Mouse (Mus musculus): ENCODE data around the gene Amtn. TPM values are rescaled to one million over a fixed set of nuclear protein-coding genes. Genes with fewer than 3 reads are reported as not detected.
"Not testable (repeated sequence)": the region's sequence is repeated elsewhere in the genome, so short reads cannot be mapped to it uniquely, and the experiment has no call there.

Gene Amtn
- polyA plus RNA-seq, 1 experiment from 2014 or later: not detected

DNA sequence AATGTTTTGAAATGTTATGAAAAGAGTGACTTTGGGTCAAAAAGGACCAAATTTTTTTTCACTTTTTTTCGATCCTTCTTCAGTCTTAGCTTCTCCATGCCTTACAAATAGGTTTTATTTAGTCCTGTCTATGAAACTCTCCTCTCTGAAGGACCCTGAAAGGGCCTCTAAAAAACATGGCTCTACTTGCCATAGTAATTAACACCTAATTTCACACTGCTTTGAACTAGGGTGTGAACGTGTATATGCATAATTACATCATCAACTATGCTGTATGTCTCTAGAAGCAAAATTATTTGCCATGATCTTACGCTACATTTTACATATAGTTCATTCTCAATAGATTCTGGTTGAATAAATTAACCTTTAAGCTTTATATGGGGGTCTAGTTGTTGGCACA is 25.6 kb downstream of the Amtn start:
- H3K4me1 ChIP-seq (ENCODE audit: control insufficient read depth, insufficient read depth, low read length): no peaks in the 10 kb centered on the region
- no peak overlapping the region for H3K9ac ChIP-seq (ENCODE audit: low read length)
- no peaks in the 10 kb centered on the region for H3K9me3 ChIP-seq (ENCODE audit: control insufficient read depth, low read length)
- H3K4me3 ChIP-seq (ENCODE audit: low read depth, low read length): no peak overlapping the region
- no peaks in the 10 kb centered on the region for H3K27me3 ChIP-seq (ENCODE audit: control insufficient read depth, insufficient read depth, low read length)
- H3K36me3 ChIP-seq (ENCODE audit: control insufficient read depth, insufficient read depth, low read length): no peaks in the 10 kb centered on the region
- no peak overlapping the region for H3K27ac ChIP-seq (ENCODE audit: low read depth, low read length)
- 83% methylated on average over 3 of the region's 3 CpGs for WGBS
- DNase-seq (ENCODE audit: low spot score, missing footprints) (no peak), ATAC-seq (ENCODE audit: low FRiP score) (no peak)
- no peak overlapping the region for H3K4me2 ChIP-seq

DNA sequence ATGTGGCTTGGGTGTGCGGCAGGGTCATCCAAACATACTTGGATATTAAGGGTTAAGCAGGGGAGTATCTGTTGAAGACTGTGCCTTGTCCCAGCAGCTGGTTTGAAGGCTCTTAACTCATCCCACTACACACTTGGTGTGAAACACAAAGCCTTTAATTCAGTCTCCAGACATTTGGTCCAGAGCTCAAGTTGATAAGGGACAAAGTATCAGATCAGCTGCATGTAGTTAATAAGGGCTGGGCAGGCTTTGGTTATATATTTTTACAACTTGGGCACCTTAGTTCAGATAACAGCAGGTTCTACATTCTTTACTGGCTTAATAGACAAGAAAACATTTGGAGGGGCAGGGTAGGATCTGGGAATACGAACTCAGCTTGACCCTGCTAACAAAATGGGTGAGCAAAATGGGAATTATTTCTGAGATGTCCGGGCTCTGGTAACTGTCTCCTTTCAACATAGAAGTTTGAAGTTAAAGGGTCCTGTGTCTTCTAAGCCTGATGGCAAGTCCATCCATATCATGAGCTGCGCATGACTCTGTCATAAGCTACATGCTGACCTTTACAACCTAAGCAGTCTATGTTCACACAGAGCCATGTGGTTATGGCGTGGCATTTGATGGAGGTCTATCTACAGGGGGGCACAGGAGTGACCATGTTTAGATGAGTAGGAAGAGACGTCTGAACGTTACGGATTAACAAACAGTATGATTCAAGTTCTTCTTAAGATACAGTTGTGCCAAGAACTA is 44.6 kb downstream of the Amtn start:
- WGBS: 87% methylated on average over 8 of the region's 8 CpGs
- H3K4me1 ChIP-seq (ENCODE audit: control insufficient read depth, insufficient read depth, low read length): no peaks in the 10 kb centered on the region
- ATAC-seq (ENCODE audit: low FRiP score): no peak

DNA sequence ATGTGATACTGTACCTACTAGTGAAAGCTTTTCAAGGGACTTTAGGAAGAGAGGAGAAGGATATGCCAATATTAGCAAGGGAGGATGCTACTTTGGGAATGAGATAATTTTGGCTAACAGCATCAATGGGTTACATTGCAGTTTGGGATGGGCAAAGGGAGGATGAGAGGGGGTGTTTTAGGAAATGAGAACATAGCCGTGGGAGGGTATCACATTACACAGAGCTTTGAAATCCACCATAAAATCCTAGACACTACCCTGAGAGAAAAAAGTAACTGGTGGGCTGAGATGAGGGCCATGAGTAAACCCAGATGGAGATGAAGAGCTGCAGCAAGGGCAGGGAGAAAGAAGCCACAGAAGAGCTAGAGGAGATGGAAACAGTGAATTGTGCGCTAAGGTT is 49.0 kb downstream of the Amtn start:
- H3K9me3 ChIP-seq (ENCODE audit: control insufficient read depth, low read length); DNase-seq (ENCODE audit: low spot score, missing footprints); H3K4me2 ChIP-seq; H3K27me3 ChIP-seq (ENCODE audit: control insufficient read depth, insufficient read depth, low read length); H3K27ac ChIP-seq (ENCODE audit: low read depth, low read length); H3K9ac ChIP-seq (ENCODE audit: low read length); ATAC-seq (ENCODE audit: low FRiP score); H3K36me3 ChIP-seq (ENCODE audit: control insufficient read depth, insufficient read depth, low read length); H3K4me1 ChIP-seq (ENCODE audit: control insufficient read depth, insufficient read depth, low read length); H3K4me3 ChIP-seq (ENCODE audit: low read depth, low read length): not testable (repeated sequence)
- 70% methylated on average over 2 of the region's 2 CpGs for WGBS

More for the DNA sequence above, 44.6 kb downstream of the Amtn start:
- DNase-seq (ENCODE audit: low spot score, missing footprints): no peak
- H3K36me3 ChIP-seq (ENCODE audit: control insufficient read depth, insufficient read depth, low read length): no peaks in the 10 kb centered on the region
- H3K9ac ChIP-seq (ENCODE audit: low read length): no peak overlapping the region
- no peak overlapping the region for H3K4me2 ChIP-seq
- no peak overlapping the region for H3K4me3 ChIP-seq (ENCODE audit: low read depth, low read length)
- H3K27ac ChIP-seq (ENCODE audit: low read depth, low read length): no peak overlapping the region
- H3K27me3 ChIP-seq (ENCODE audit: control insufficient read depth, insufficient read depth, low read length): no peaks in the 10 kb centered on the region
- H3K9me3 ChIP-seq (ENCODE audit: control insufficient read depth, low read length): no peaks in the 10 kb centered on the region

DNA sequence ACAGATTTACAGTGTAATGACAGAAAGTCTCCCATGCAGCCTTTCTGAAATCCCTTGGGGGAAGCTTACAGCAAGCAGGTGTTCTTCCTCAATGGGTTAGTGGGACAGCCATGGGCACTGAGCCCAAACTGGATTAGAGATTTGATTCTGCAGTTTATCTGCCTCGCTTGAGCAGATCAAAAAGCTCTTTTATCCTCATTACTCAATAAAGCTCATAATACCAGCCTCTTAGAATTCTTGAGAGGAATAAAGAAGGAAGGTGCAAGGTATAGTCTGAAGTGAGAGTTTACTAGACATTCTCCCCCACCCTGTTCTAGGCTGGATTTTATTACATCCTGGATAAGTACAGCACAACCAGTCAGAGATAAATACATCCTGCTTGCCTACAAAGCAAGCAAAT is 50.8 kb downstream of the Amtn start:
- H3K27ac ChIP-seq (ENCODE audit: low read depth, low read length): no peak overlapping the region
- no peak for ATAC-seq (ENCODE audit: low FRiP score)
- no peak overlapping the region for H3K4me2 ChIP-seq

More for the DNA sequence above, 50.8 kb downstream of the Amtn start:
- H3K36me3 ChIP-seq (ENCODE audit: control insufficient read depth, insufficient read depth, low read length): no peaks in the 10 kb centered on the region
- 45% methylated on average over 1 of the region's 1 CpGs for WGBS
- no peaks in the 10 kb centered on the region for H3K27me3 ChIP-seq (ENCODE audit: control insufficient read depth, insufficient read depth, low read length)
- H3K9me3 ChIP-seq (ENCODE audit: control insufficient read depth, low read length): no peaks in the 10 kb centered on the region
- no peak overlapping the region for H3K9ac ChIP-seq (ENCODE audit: low read length)
- H3K4me3 ChIP-seq (ENCODE audit: low read depth, low read length): no peak overlapping the region
- no peaks in the 10 kb centered on the region for H3K4me1 ChIP-seq (ENCODE audit: control insufficient read depth, insufficient read depth, low read length)
- no peak for DNase-seq (ENCODE audit: low spot score, missing footprints)

Other genes starting within 250 kb of the Amtn start
- not detected in 2 replicates for gene Gm11115, start 222.0 kb upstream of the Amtn start, polyA plus RNA-seq (2014; fragmentation: Nextera tagmentation; extraction: Ambion mirVana)
- gene Gm7714, start 107.2 kb upstream of the Amtn start, polyA plus RNA-seq (2014; fragmentation: Nextera tagmentation; extraction: Ambion mirVana): not detected in 2 replicates
- not detected in 2 replicates for gene Prol1, start 58.8 kb upstream of the Amtn start, polyA plus RNA-seq (2014; fragmentation: Nextera tagmentation; extraction: Ambion mirVana)
- gene Ambn, start 79.9 kb downstream of the Amtn start, polyA plus RNA-seq (2014; fragmentation: Nextera tagmentation; extraction: Ambion mirVana): not detected in 2 replicates
- not detected in 2 replicates for gene Enam, start 111.9 kb downstream of the Amtn start, polyA plus RNA-seq (2014; fragmentation: Nextera tagmentation; extraction: Ambion mirVana)
- gene Jchain, start 151.8 kb downstream of the Amtn start, polyA plus RNA-seq (2014; fragmentation: Nextera tagmentation; extraction: Ambion mirVana): 0.34 TPM in 1 of 2 replicates, not detected in the other
- 68.4 and 73.0 TPM in 2 replicates for gene Utp3, start 178.4 kb downstream of the Amtn start, polyA plus RNA-seq (2014; fragmentation: Nextera tagmentation; extraction: Ambion mirVana)
- gene Rufy3, start 188.9 kb downstream of the Amtn start, polyA plus RNA-seq (2014; fragmentation: Nextera tagmentation; extraction: Ambion mirVana): 121 and 149 TPM in 2 replicates